Mouse (Mus musculus): ENCODE data around the gene Rps6kl1.

DNA sequence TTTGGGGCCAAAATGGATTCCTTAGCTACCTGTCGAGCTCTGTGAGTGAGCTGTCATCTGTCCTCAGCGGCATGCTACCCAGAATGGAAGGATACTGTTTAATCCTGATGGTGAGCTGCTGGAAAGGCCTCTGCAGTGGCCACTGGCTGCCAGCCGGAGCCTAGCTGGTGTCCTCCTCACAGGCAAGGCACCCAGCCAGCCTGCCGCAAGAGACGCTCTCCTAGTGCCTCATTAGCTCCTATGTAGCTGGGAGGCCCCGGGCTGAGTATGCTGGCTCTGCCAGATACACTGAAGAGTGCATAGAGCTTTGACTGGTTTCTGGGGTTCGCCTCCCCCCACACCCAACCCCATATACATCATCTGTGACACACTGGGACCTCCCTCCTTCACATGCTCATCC, 23.0 kb upstream of the Rps6kl1 start:
- no peak for TF ChIP-seq CTCF (IDR thresholded peaks at IDR 0.05; ENCODE audit: borderline replicate concordance, insufficient read depth, low read length)
- no peak for TF ChIP-seq POLR2A (IDR thresholded peaks at IDR 0.05; ENCODE audit: low read depth, low read length)

Data from embryonic fibroblast, embryonic 13.5 days (primary cell).